Mouse (Mus musculus) mouse trophoblast stem cell (cell line): Measurements from ENCODE around the gene Marc1.

Experiments used
- in situ Hi-C, 2 experiments: fragments of 300-500 bp; cut with MseI, MboI; formaldehyde crosslinking; loops; 2 replicates in 1 of 2; 3 replicates in 1 of 2; pipeline ENCODE4 v1.15.1; 2025

The Marc1 gene

DNA sequence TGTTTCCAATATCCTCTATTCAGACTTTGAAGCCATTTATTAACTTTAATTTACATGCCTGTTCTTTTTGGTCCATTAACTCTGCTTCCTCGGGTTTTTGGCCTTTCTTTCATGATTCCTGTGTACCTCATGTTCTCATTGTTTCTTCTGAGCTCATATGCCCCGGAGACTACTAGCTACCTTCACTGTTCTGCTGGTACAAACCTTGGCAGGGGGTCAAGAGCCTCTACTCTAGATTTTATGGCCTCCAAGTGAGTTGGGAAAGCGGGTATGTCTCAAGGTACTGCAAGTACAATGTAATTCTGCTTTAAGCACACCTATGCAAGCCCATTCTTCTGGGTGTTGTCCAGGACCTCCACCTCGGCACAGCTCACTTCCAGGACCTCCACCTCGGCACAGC is 48.2 kb downstream of the Marc1 start:
- in situ Hi-C loops, result no loop called here

DNA sequence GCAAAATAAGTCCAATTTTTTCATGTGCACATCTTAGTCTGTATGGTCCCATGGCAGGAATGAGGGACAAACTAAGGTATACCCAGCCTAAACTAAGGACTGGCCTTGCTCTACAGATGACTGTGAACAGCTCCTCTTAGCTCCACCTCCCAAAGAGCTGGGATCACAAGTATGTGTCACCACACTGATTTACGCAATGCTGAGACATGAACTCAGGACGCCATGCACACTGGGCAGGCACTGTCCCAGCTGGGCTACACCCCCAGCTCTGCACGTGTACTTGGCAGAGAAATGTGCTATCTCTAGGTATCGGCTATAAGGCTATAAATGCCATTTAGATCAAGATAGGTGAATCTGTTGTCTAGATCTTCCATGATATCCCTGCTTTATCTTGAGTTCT is 49.1 kb downstream of the Marc1 start:
- in situ Hi-C loops, result no loop called here

DNA sequence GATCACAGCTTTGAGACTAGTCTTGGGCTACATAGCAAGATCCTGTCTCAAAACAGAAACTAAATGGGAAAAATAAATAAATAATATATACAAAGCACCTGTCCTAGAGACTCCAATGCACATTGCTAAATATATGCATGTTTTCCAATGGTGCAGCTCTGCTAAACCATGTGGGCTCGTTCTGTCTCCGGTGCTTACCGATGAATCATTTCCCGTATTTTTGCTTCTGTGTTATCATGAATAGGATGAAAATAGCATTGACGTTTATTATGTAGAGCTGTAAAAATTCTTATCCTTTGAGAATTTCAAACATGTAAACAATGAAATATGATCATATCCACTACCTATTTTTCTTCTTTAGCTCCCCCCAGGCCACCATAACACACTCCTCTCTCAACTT is 58.4 kb downstream of the Marc1 start:
- in situ Hi-C loops, result no loop called here

DNA sequence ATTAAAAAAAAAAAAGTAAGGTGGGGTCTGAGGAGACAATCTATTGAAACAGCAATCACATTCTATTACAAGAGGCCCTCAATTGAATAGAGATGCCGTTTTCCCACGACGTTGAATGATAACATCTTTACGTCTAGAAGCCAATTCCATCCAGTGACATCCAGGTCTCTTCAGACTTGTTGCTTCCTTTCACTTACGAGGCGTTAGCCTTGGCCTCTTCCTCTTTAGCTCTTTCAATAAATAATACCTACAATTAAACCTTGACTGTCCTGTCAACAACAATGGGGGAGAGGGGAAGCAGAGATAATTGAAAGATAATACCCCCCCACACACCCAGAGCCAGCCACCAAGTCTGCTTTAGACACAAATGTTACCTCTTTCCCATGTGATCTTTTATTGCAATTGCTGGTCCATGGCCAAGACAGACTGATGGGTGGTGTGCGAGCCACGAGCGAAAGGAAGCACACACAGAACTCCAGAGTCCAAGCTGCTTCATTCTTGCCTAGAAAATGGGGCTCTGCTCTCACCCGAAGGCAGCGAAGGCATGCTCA is 60.9 kb downstream of the Marc1 start:
- in situ Hi-C loops, result no loop called here

DNA sequence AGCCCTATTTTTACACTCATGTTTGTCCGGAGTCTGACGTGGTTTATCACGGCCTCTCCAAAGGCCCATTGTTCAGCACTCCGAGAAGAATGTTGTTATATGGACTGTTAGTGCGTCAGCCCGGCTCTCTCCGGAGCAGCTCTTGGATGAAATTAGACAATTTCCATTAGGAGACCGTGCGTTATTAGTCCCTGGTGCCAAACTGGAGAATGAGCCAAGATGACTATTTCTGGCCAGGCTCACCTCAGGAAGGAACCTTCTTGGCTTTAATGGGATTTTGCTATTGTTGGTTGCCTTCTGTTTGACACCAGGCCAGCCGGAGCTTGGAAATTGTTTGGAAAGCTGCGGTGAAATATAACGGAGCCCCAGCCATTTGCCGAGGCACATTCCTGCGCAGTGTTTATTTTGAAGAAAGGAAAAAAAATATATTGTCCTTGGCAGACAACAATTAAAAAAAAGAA is 62.4 kb downstream of the Marc1 start:
- in situ Hi-C loops, result no loop called here

DNA sequence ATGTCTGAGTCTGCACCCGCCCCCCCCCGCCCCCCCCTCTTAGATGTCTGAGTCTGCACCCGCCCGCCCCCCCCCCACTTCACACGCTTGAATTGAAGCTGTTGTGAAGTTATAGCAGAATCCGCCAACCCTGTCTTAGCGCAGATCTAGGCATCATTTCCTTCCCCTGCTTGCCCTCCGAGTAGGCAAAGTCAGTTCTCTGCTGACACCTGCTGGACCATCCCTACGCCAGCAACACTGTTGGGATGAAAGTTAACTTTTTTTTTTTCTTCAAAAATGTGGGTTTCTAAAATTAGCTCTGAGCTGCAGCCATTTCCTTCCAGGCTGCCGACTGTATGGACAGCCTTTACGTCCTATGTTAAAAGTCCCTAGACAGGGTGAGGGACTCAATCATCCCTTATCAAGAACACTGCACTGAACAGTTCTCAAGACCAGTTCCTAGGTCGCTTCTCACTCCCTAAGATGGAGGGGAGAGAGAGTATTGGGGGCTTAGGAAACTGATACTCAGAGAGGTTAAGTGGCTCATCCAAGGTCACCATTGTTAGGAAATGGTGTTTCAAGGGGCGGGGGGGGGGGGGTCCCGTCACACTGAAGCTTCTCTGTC is 73.1 kb downstream of the Marc1 start:
- in situ Hi-C loops, result loop anchor here (5.0 to 10.0 kb wide), 4 partner anchors 243 to 473 kb away; no protein-coding TSS in a partner anchor

DNA sequence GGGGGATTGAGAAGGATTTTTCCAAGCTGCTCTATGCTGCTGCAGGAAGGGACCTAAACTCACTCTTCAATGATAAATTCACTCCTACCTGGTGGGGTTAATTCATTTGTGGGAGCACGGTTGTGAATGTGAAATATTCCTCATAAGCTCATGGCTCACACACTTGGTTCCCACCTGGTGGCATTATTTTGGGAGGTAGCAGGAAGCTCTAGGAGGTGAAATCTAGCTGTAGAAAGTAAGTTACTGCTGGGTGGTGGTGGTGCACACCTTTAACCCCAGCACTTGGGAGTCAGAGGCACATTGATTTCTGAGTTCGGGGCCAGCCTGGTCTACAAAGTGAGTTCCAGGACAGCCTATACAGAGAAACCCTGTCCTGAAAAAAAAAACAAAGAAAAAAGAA is 73.9 kb downstream of the Marc1 start:
- in situ Hi-C loops, result loop anchor here (5.0 to 10.0 kb wide), 4 partner anchors 242 to 472 kb away; no protein-coding TSS in a partner anchor
